Mouse (Mus musculus) CH12.LX (cell line): ENCODE results near the gene Hspa1a. TPM values are rescaled to one million over a fixed set of nuclear protein-coding genes. Genes with fewer than 3 reads are reported as not detected.

Experiments
- DNase-seq: peaks from one replicate; pipeline ENCODE4 v3.0.0-alpha.2; 2013; ENCODE audit errors: extremely low read depth
- H3K27ac ChIP-seq: 2 replicates; pipeline ENCODE4 v1.5.1; 2012; ENCODE audit warnings: low read depth, mild to moderate bottlenecking, control low read depth, moderate library complexity; ENCODE audit not compliant: insufficient read depth
- H3K27me3 ChIP-seq: replicated peaks from 2 replicates; pipeline ENCODE3; 2012; ENCODE audit warnings: inconsistent platforms
- H3K36me3 ChIP-seq, 2 experiments: replicated peaks in 1 of 2; 2 replicates each; pipeline versions ENCODE3 to v1.6.1; 2012; ENCODE audit warnings: inconsistent platforms in 1 of 2, low read length in 1 of 2, mild to moderate bottlenecking in 1 of 2, mixed read lengths in 1 of 2, moderate library complexity in 1 of 2; ENCODE audit not compliant: control insufficient read depth in 1 of 2, insufficient read depth in 1 of 2
- H3K4me1 ChIP-seq, 2 experiments: 2 replicates each; pipeline ENCODE4 v1.6.1; 2012; ENCODE audit warnings: inconsistent platforms in 1 of 2, moderate library complexity in 1 of 2; ENCODE audit not compliant: insufficient read depth in 2 of 2, control insufficient read depth in 1 of 2
- H3K4me2 ChIP-seq: 2 replicates; pipeline ENCODE4 v1.6.1; 2012; ENCODE audit warnings: low read depth, mild to moderate bottlenecking, control low read depth; ENCODE audit not compliant: poor library complexity, insufficient read depth, severe bottlenecking
- H3K4me3 ChIP-seq, 3 experiments: fragments of 150-350 bp in 1 of 3; sonication (generic) in 1 of 3; replicated peaks in 1 of 3; 2 replicates each; pipeline versions ENCODE3 to v1.5.1; 2011 to 2012; ENCODE audit warnings: low read depth in 2 of 3, low read length in 2 of 3, mild to moderate bottlenecking in 2 of 3, moderate library complexity in 2 of 3, control low read depth in 1 of 3, improper control_type of control experiment in 1 of 3, inconsistent platforms in 1 of 3, mixed read lengths in 1 of 3; ENCODE audit not compliant: poor library complexity in 1 of 3
- H3K79me2 ChIP-seq: replicated peaks from 2 replicates; pipeline ENCODE4 v1.6.1; 2012; ENCODE audit warnings: mild to moderate bottlenecking, moderate library complexity; ENCODE audit not compliant: control insufficient read depth, poor library complexity, insufficient read depth, severe bottlenecking; ENCODE audit errors: extremely low read depth
- H3K9ac ChIP-seq: 2 replicates; pipeline ENCODE4 v1.6.1; 2012; ENCODE audit warnings: low read depth, mild to moderate bottlenecking, control low read depth, moderate library complexity; ENCODE audit not compliant: insufficient read depth
- H3K9me3 ChIP-seq: replicated peaks from 2 replicates; pipeline ENCODE3; 2012; ENCODE audit warnings: low read length, inconsistent platforms, mixed read lengths
- CHD2 ChIP-seq: IDR thresholded peaks from 2 replicates; pipeline ENCODE4 v1.6.1; 2011; ENCODE audit warnings: low read length, improper control_type of control experiment
- CTCF ChIP-seq, 2 experiments: IDR thresholded peaks in 1 of 2; conservative IDR thresholded peaks in 1 of 2; 2 replicates each; pipeline ENCODE4 v1.5.1; 2011 to 2012; ENCODE audit warnings: low read depth in 2 of 2, low read length in 2 of 2, improper control_type of control experiment in 1 of 2, inconsistent platforms in 1 of 2, mild to moderate bottlenecking in 1 of 2, moderate library complexity in 1 of 2
- E2F4 ChIP-seq: IDR thresholded peaks from 2 replicates; pipeline ENCODE4 v1.6.1; 2011; ENCODE audit warnings: low read depth, low read length, improper control_type of control experiment; ENCODE audit not compliant: insufficient replicate concordance
- ELF1 ChIP-seq: IDR thresholded peaks from 2 replicates; pipeline ENCODE4 v1.6.1; 2014; ENCODE audit warnings: low read depth, mild to moderate bottlenecking, inconsistent platforms, low read length, improper control_type of control experiment
- ETS1 ChIP-seq: conservative IDR thresholded peaks from 2 replicates; pipeline ENCODE4 v1.6.1; 2012; ENCODE audit warnings: low read depth, mild to moderate bottlenecking, inconsistent platforms, low read length, improper control_type of control experiment, moderate library complexity
- GABPA ChIP-seq: IDR thresholded peaks from 2 replicates; pipeline ENCODE4 v1.6.1; 2012; ENCODE audit warnings: low read depth, low read length, improper control_type of control experiment, inconsistent platforms; ENCODE audit not compliant: insufficient replicate concordance
- HCFC1 ChIP-seq: IDR thresholded peaks from 2 replicates; pipeline ENCODE4 v1.6.1; 2012; ENCODE audit warnings: low read depth, mild to moderate bottlenecking, inconsistent platforms, low read length, improper control_type of control experiment
- IRF4 ChIP-seq: IDR thresholded peaks from 2 replicates; pipeline ENCODE4 v1.6.1; 2014; ENCODE audit warnings: low read depth, mild to moderate bottlenecking, inconsistent platforms, low read length, improper control_type of control experiment
- JUN ChIP-seq: IDR thresholded peaks from 2 replicates; pipeline ENCODE4 v1.6.1; 2011; ENCODE audit warnings: low read depth, mild to moderate bottlenecking, low read length, improper control_type of control experiment, moderate library complexity; ENCODE audit not compliant: insufficient read depth
- JUND ChIP-seq: conservative IDR thresholded peaks from 2 replicates; pipeline ENCODE4 v1.6.1; 2011; ENCODE audit warnings: low read depth, low read length, improper control_type of control experiment
- MAX ChIP-seq: IDR thresholded peaks from 2 replicates; pipeline ENCODE4 v1.6.1; 2011; ENCODE audit warnings: low read length, improper control_type of control experiment
- MAZ ChIP-seq: IDR thresholded peaks from 2 replicates; pipeline ENCODE4 v1.6.1; 2012; ENCODE audit warnings: low read depth, mild to moderate bottlenecking, inconsistent platforms, low read length, improper control_type of control experiment, moderate library complexity
- MEF2A ChIP-seq: IDR thresholded peaks from 2 replicates; pipeline ENCODE4 v1.6.1; 2014; ENCODE audit warnings: low read depth, mild to moderate bottlenecking, inconsistent platforms, low read length, improper control_type of control experiment, borderline replicate concordance
- MXI1 ChIP-seq: IDR thresholded peaks from 2 replicates; pipeline ENCODE4 v1.6.1; 2011; ENCODE audit warnings: mild to moderate bottlenecking, low read depth, low read length, improper control_type of control experiment
- MYC ChIP-seq: IDR thresholded peaks from 2 replicates; pipeline ENCODE4 v1.6.1; 2011; ENCODE audit warnings: low read depth, mild to moderate bottlenecking, improper control_type of control experiment, low read length
- NELFE ChIP-seq: IDR thresholded peaks from 2 replicates; pipeline ENCODE4 v1.6.1; 2011; ENCODE audit warnings: low read depth, low read length, improper control_type of control experiment
- NRF1 ChIP-seq: IDR thresholded peaks from 2 replicates; pipeline ENCODE4 v1.6.1; 2014; ENCODE audit warnings: low read depth, mild to moderate bottlenecking, inconsistent platforms, low read length, improper control_type of control experiment, moderate library complexity
- PAX5 ChIP-seq: IDR thresholded peaks from 2 replicates; pipeline ENCODE4 v1.6.1; 2012; ENCODE audit warnings: low read length, inconsistent platforms, mixed read lengths
- POLR2A ChIP-seq: IDR thresholded peaks from 2 replicates; pipeline ENCODE4 v1.6.1; 2011; ENCODE audit warnings: low read depth, mild to moderate bottlenecking, improper control_type of control experiment, low read length
- POLR2AphosphoS2 ChIP-seq: IDR thresholded peaks from 2 replicates; pipeline ENCODE4 v1.6.1; 2011; ENCODE audit warnings: low read depth, low read length, improper control_type of control experiment
- RAD21 ChIP-seq: IDR thresholded peaks from 2 replicates; pipeline ENCODE4 v1.6.1; 2011; ENCODE audit warnings: low read depth, mild to moderate bottlenecking, low read length, improper control_type of control experiment, moderate library complexity
- RCOR1 ChIP-seq: conservative IDR thresholded peaks from 2 replicates; pipeline ENCODE4 v1.6.1; 2012; ENCODE audit warnings: low read depth, mild to moderate bottlenecking, inconsistent platforms, low read length, improper control_type of control experiment
- SIN3A ChIP-seq: IDR thresholded peaks from 2 replicates; pipeline ENCODE4 v1.6.1; 2012; ENCODE audit warnings: low read length, improper control_type of control experiment, inconsistent platforms
- SMC3 ChIP-seq: IDR thresholded peaks from 2 replicates; pipeline ENCODE4 v1.6.1; 2011; ENCODE audit warnings: low read depth, low read length, improper control_type of control experiment
- USF1 ChIP-seq: IDR thresholded peaks from 2 replicates; pipeline ENCODE4 v1.6.1; 2014; ENCODE audit warnings: low read depth, mild to moderate bottlenecking, inconsistent platforms, low read length, improper control_type of control experiment
- USF2 ChIP-seq: conservative IDR thresholded peaks from 2 replicates; pipeline ENCODE4 v1.6.1; 2011; ENCODE audit warnings: low read depth, low read length, improper control_type of control experiment
- ZC3H11A ChIP-seq: IDR thresholded peaks from 2 replicates; pipeline ENCODE4 v1.6.1; 2012; ENCODE audit warnings: low read depth, mild to moderate bottlenecking, inconsistent platforms, low read length, improper control_type of control experiment
- ZKSCAN1 ChIP-seq: IDR thresholded peaks from 2 replicates; pipeline ENCODE4 v1.6.1; 2012; ENCODE audit warnings: low read depth, inconsistent platforms, low read length, improper control_type of control experiment, borderline replicate concordance
- ZMIZ1 ChIP-seq: IDR thresholded peaks from 2 replicates; pipeline ENCODE4 v1.6.1; 2012; ENCODE audit warnings: low read depth, mild to moderate bottlenecking, inconsistent platforms, low read length, improper control_type of control experiment
- ZNF384 ChIP-seq: IDR thresholded peaks from 2 replicates; pipeline ENCODE4 v1.6.1; 2012; ENCODE audit warnings: low read depth, low read length, improper control_type of control experiment, inconsistent platforms
- dilution Hi-C: fragments of 300-500 bp; cut with MboI; formaldehyde crosslinking; loops from 2 replicates; pipeline ENCODE4 v1.14.3; 2020; ENCODE audit warnings: low sequenced_read_pairs; ENCODE audit not compliant: extremely low pct_unique_long_range_greater_than_20kb, extremely low pct_ligation_motif_present
- in situ Hi-C: fragments of 300-500 bp; cut with MboI; formaldehyde crosslinking; loops from 3 replicates; pipeline ENCODE4 v1.14.3; 2019; ENCODE audit warnings: low sequenced_read_pairs, low pct_ligation_motif_present, low pct_unique_long_range_greater_than_20kb, mixed read lengths
- polyA plus RNA-seq: library from polyadenylated mRNA; unstranded; fragments of >175 nt; gene quantifications from 2 replicates; pipeline ENCODE4 v1.2.1, GENCODE M21; 2012; ENCODE audit warnings: low read depth; ENCODE audit not compliant: insufficient read length
- total RNA-seq, 2 experiments: library from RNA; depleted of rRNA; stranded (reverse); fragments of 300-350 nt in 1 of 2; fragments of >200 nt in 1 of 2; gene quantifications; 2 replicates each; pipeline ENCODE4 v1.2.3; 2012 to 2014

Gene Hspa1a
- total and polyA plus RNA-seq, 3 experiments, result not detected

DNA sequence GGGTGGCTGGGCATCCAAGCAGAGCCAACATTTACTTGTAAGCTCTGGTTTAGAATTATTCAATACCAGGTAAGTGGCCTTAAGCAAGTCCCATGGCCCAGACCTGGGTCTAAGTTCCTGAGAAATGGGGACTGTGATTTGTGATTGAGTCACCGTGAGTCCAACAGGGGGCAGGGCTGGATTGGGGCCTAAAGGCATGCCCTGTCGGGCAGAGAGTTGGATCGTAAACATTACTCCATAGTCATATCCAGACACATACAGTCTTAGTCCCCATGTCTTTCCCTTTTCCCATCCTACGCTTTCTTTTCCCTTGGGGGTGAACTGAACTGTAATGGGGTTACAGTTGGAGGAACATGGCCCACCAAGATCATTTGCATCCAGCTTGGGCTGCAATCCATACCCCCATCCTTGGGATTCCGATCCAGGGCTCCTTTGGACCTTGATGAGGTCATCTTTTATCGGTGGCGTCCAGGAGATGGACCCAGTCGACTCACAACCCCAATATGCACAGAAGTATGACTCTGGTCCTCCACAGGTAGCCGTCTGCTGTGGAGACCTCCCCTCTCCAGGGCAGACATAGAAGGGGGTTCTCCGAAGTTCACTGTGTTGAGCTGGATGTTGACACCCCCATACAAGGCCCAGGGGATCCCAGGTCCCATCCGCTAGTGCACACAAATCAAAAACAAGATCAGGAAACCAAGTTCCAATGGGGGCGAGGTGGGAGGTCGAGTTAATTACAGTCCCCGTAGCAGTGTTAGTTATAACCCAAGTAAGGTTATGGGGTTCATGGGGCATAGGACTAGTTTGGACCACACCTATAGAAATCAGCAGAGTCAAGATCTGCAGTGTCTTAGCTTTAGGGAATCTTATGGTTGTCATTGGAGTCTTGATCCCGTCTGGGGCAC is 26.8 kb upstream of the Hspa1a start:
- DNase-seq, result peak; percentile 31
- Histone ChIP-seq H3K36me3 (peaks cover 35 to 48% of the 10 kb centered on the region in 2 experiments), H3K4me2 (no peak overlapping the region), H3K9me3 (peaks cover 36% of the 10 kb centered on the region), H3K4me3 (peak overlapping the region in 2 of 3 experiments; percentile 36 to 59), H3K27ac (peak overlapping the region; percentile 99)
- TF ChIP-seq CHD2 (no peak), ZKSCAN1 (no peak), POLR2AphosphoS2 (peak; percentile 14), POLR2A (peak; percentile 63; the same call in 1 of the 2 replicates), RCOR1 (0 out of 2 replicates have a peak, but pooled peaks have one; percentile 19), ZMIZ1 (peak; percentile 56), USF2 (peak; percentile 13; the same call in 1 of the 2 replicates), HCFC1 (no peak)
- TF ChIP-seq, all 38 proteins: peak for 5
- H3K9ac ChIP-seq, result peak overlapping the region; percentile 8; the same call in 1 of the 2 replicates
- no peaks in the 10 kb centered on the region for H3K27me3 ChIP-seq
- peaks cover 17% of the 10 kb centered on the region for H3K79me2 ChIP-seq
- peaks cover 4 to 5% of the 10 kb centered on the region in 2 experiments; a peak in 1 of 4 replicates for H3K4me1 ChIP-seq
- dilution Hi-C loops (no loop called here), in situ Hi-C loops (no loop called here)

DNA sequence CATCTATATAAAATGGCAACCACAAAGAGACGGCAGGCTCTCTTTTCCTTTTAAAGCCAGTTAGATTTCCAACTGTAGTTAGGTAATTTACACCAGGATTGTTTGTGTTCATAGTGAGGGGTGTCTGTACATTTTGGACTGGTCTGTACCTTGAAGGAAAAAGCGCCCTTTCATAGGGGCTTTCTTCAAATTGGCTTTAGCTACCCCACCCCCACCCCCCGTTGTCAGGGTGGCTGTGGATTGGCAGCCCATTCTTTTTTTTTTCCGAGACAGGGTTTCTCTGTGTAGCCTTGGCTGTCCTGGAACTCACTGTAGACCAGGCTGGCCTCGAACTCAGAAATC is 25.2 kb upstream of the Hspa1a start:
- DNase-seq, result no peak
- Histone ChIP-seq H3K4me1 (peaks cover 4 to 5% of the 10 kb centered on the region in 2 experiments; a peak in 1 of 4 replicates), H3K4me2 (no peak overlapping the region), H3K36me3 (peaks cover 42 to 53% of the 10 kb centered on the region in 2 experiments), H3K4me3 (peak overlapping the region in 1 of 3 experiments; percentile 59), H3K27ac (no peak overlapping the region), H3K27me3 (no peaks in the 10 kb centered on the region), H3K79me2 (no peaks in the 10 kb centered on the region), H3K9ac (no peak overlapping the region), H3K9me3 (peaks cover 36% of the 10 kb centered on the region)
- dilution Hi-C loops (no loop called here), in situ Hi-C loops (no loop called here)
- TF ChIP-seq MYC, result no peak
- TF ChIP-seq POLR2A, result peak; percentile 13
- TF ChIP-seq RAD21, result no peak
- no peak; the same call in 1 of the 2 replicates for TF ChIP-seq ZMIZ1
- no peak for TF ChIP-seq E2F4
- no peak for TF ChIP-seq ELF1
- TF ChIP-seq SIN3A, result no peak
- TF ChIP-seq USF2, result no peak
- TF ChIP-seq JUN, result no peak
- TF ChIP-seq USF1, result no peak
- 0 out of 2 replicates have a peak, but pooled peaks have one; percentile 13 for TF ChIP-seq ZNF384
- no peak for TF ChIP-seq MXI1
- no peak for TF ChIP-seq CTCF (conservative IDR thresholded peaks at IDR 0.05 in 1 of 2, IDR thresholded peaks at IDR 0.05 in 1 of 2; ENCODE audit: low read depth in 2 of 2, low read length in 2 of 2)
- TF ChIP-seq MAZ, result no peak
- TF ChIP-seq NELFE, result 0 out of 2 replicates have a peak, but pooled peaks have one; percentile 22
- TF ChIP-seq NRF1, result no peak
- TF ChIP-seq IRF4, result no peak
- no peak for TF ChIP-seq PAX5
- TF ChIP-seq POLR2AphosphoS2, result peak; percentile 67
- TF ChIP-seq ETS1, result no peak
- TF ChIP-seq MEF2A, result no peak
- peak; percentile 14; the same call in 1 of the 2 replicates for TF ChIP-seq CHD2
- TF ChIP-seq ZC3H11A, result no peak
- no peak for TF ChIP-seq SMC3
- TF ChIP-seq MAX, result no peak
- no peak for TF ChIP-seq JUND
- no peak for TF ChIP-seq GABPA
